Mouse (Mus musculus) C2C12 (cell line): Measurements from ENCODE around the gene Iqsec1.

Experiments used
- CEBPB ChIP-seq: IDR thresholded peaks from one replicate; pipeline ENCODE4 v1.6.1; 2011; ENCODE audit warnings: low read depth, mild to moderate bottlenecking, control low read depth, moderate library complexity
- CTCF ChIP-seq: IDR thresholded peaks from one replicate; pipeline ENCODE4 v1.5.1; 2011; ENCODE audit not compliant: control insufficient read depth, insufficient read depth, insufficient read length
- FOSL1 ChIP-seq: IDR thresholded peaks from one replicate; pipeline ENCODE4 v1.8.0; 2011; ENCODE audit warnings: mild to moderate bottlenecking, low read length; ENCODE audit not compliant: poor library complexity, insufficient read depth, severe bottlenecking
- MAX ChIP-seq: IDR thresholded peaks from one replicate; pipeline ENCODE4 v1.6.1; 2011; ENCODE audit warnings: mild to moderate bottlenecking, control low read depth
- MYOD1 ChIP-seq: IDR thresholded peaks from one replicate; pipeline ENCODE4 v1.6.1; 2011; ENCODE audit warnings: low read depth; ENCODE audit not compliant: control insufficient read depth, insufficient read length
- MYOG ChIP-seq: IDR thresholded peaks from one replicate; pipeline ENCODE4 v1.6.1; 2011; ENCODE audit not compliant: control insufficient read depth, insufficient read length; ENCODE audit errors: extremely low read depth
- USF1 ChIP-seq: IDR thresholded peaks from one replicate; pipeline ENCODE4 v1.6.1; 2011; ENCODE audit warnings: low read depth, mild to moderate bottlenecking, control low read depth, moderate library complexity

GRCm38 (mm10) chr6:90804646-90805045, 183.8 kb downstream of the Iqsec1 start:
- TF ChIP-seq CTCF (no peak), MAX (no peak), MYOG (no peak), FOSL1 (no peak), USF1 (no peak), CEBPB (no peak), MYOD1 (no peak)
